Mouse (Mus musculus) ES-CJ7 (cell line): ENCODE results near the gene Zfp651.

Experiments
- DNase-seq: peaks from one replicate; pipeline ENCODE4 v3.0.0; 2011; ENCODE audit warnings: low read depth, low spot score

The Zfp651 gene

GRCm38 (mm10) chr9:121762248-121762647 lies 3.1 kb downstream of the Zfp651 start:
- DNase-seq: no peak

- DNase-seq: peak; percentile 27
Measured at GRCm38 (mm10) chr9:121762761-121763160, 3.6 kb downstream of the Zfp651 start.

GRCm38 (mm10) chr9:121763716-121764115 lies 4.6 kb downstream of the Zfp651 start:
- DNase-seq: no peak

- no peak for DNase-seq
Measured at GRCm38 (mm10) chr9:121765166-121765855, 6.2 kb downstream of the Zfp651 start.

- DNase-seq: no peak
Measured at GRCm38 (mm10) chr9:121772412-121772811, 13.3 kb downstream of the Zfp651 start.

- no peak for DNase-seq
Measured at GRCm38 (mm10) chr9:121775951-121776350, 16.8 kb downstream of the Zfp651 start.

- DNase-seq: no peak
Measured at GRCm38 (mm10) chr9:121776511-121776910, 17.4 kb downstream of the Zfp651 start.

- DNase-seq: no peak
Measured at GRCm38 (mm10) chr9:121777484-121778065, 18.4 kb downstream of the Zfp651 start, which contains the start of gene Klhl40. Gene Klhl40 (plus strand): TSS chr9:121777607.

GRCm38 (mm10) chr9:121778066-121778624 lies 19.0 kb downstream of the Zfp651 start:
- peak; percentile 42 for DNase-seq

- no peak for DNase-seq
Measured at GRCm38 (mm10) chr9:121784801-121785200, 25.7 kb downstream of the Zfp651 start.

- no peak for DNase-seq
Measured at GRCm38 (mm10) chr9:121785261-121785660, 26.1 kb downstream of the Zfp651 start.

GRCm38 (mm10) chr9:121786359-121786758 lies 27.2 kb downstream of the Zfp651 start:
- no peak for DNase-seq

GRCm38 (mm10) chr9:121791206-121791605 lies 32.1 kb downstream of the Zfp651 start:
- no peak for DNase-seq

- DNase-seq: no peak
Measured at GRCm38 (mm10) chr9:121791757-121792521, 32.8 kb downstream of the Zfp651 start, which contains the start of gene Hhatl. Gene Hhatl (minus strand): TSS chr9:121792507.

- no peak for DNase-seq
Measured at GRCm38 (mm10) chr9:121794972-121795539, 35.9 kb downstream of the Zfp651 start.

GRCm38 (mm10) chr9:121797722-121798121 lies 38.6 kb downstream of the Zfp651 start:
- peak; percentile 36 for DNase-seq

- no peak for DNase-seq
Measured at GRCm38 (mm10) chr9:121798887-121799520, 39.9 kb downstream of the Zfp651 start.

GRCm38 (mm10) chr9:121802747-121803146 lies 43.6 kb downstream of the Zfp651 start:
- DNase-seq: no peak

GRCm38 (mm10) chr9:121807546-121807945 lies 48.4 kb downstream of the Zfp651 start:
- DNase-seq: no peak

- DNase-seq: no peak
Measured at GRCm38 (mm10) chr9:121807947-121808346, 48.8 kb downstream of the Zfp651 start.

GRCm38 (mm10) chr9:121808511-121808910 lies 49.4 kb downstream of the Zfp651 start:
- no peak for DNase-seq
